Mouse (Mus musculus) layer of hippocampus, postnatal 10 days (tissue): Measurements from ENCODE around the gene Wnt5b. TPM values are rescaled to one million over a fixed set of nuclear protein-coding genes. Genes with fewer than 3 reads are reported as not detected.

Experiments
- DNase-seq, 2 experiments: peaks; one replicate each; pipeline ENCODE4 v3.0.0; 2021; ENCODE audit warnings: low spot score in 2 of 2
- total RNA-seq, 2 experiments: library from RNA; stranded (reverse); gene quantifications; 2 replicates each; pipeline ENCODE4 v1.2.3; 2021

The Wnt5b gene
- total RNA-seq, 2 experiments from 2014 or later, result 2.2 to 2.4 TPM

DNA sequence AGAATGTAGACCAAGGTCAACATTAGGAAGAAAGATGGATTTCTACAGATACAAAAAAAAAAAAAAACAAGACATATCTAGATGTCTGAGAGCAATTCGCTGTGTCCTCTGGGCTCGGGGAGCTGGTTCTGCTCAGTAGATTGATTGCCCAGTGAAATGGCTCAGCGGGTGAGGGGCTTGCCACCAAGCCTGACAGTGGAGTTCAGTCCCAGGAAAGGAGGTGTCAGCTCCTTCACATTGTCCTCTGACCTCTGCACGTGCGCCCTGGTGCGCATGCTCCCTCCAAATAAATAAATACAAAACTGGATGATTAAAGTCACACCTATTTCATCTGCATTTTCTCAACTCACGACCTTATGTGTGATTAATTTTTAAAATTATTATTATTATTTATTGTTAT, 124.7 kb downstream of the Wnt5b start:
- DNase-seq, result no peak

DNA sequence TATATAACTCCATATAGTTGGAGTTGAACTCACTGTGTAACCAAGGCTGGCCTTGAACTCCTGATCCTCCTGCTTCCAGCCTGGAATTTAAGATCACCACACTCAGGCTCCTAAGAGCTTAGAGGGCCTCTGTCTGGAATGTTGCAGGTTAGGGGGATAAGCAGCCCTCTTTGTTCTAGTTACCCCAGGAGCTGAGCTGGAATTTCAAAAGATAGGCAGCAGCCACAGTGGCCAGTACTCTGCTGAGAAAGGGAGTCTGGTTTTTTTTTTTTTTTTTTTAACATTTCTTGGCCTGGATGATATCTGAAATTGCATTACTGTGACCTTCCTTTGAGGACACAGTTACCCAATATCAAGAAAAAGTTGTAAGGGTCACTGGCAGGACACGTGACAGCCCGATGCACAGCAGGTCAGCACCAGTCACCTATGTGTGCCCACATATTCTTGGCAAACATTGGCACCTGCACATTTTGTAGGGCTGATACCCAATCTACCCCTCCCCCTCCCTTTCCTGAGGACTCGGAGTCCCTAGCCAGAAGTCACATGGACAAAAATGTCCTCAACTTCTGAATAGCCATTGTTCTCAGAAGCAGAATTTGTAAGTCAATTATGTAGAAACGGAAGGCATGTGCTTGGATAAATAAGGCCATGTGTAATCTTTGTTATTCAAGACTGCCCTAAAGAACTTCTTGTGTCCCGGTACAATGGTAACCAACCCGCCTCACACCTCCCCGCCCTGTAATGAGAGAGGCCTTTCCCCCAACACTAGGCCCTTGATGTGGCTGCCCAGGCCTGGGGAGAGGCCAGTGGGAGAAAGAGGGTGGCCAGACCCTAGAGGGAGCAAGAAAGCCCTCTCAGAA, 125.5 kb downstream of the Wnt5b start:
- peak; percentile 38 to 50 for DNase-seq

DNA sequence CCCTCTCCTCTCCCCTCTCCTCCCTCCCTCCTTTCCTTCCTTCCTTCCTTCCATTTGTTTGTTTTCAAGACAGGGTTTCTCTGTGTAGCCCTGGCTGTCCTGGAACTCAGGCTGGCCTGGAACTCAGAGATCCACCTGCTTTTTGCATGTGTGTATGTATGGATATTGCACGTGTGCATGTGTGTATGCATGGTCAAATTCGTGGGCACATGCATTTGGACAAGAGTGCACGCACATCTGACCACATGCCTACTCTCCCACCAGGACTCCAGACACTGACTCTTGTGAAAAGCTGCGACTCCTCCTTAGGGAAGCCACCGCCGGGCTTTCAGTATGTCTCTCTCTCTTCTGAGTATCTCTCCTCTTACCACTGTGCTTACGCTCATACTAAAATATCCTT, 126.3 kb downstream of the Wnt5b start:
- DNase-seq, result no peak

DNA sequence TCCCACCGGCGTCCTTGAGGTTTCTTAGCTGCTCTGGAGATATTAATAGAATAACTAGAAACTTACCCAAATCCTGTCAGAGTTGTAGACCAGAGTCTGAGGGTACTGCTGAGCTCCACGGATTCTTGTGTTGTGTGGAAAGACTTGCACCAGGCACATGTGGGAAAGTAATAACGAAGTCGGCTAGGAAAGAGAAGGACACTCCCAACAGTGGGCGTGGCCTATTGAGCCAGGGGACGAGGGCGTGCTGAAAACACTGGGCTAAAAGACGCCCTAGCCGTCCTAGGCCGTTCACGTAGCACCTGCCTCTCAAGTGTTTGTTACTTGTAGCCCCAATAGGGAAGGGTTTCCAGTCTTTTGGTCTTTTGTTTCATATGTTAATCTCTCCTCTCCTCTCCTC, 126.8 kb downstream of the Wnt5b start, which contains the start of gene Adipor2:
Adipor2 (minus strand) TSS at position 351 of the 400 bp plus-strand sequence.
- no peak for DNase-seq

DNA sequence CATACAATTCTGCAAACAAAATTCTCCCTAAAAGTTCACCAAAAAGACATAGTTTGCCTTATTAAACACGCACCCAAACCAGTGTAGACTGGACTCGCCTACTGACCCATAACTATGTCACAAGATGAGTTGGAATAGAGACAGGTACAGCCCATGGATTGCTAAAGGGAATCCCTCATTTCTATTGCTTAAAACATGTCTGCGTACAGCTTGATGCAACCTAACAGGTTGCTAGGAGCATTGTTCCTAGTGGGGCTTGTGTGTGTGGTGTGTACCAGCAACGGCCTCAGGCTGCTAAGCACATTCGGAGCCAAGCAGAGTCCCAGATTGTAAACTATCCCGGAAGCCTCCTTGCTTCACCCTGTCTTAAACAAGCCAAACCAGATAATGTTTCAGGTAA, 127.5 kb downstream of the Wnt5b start:
- DNase-seq, result no peak

DNA sequence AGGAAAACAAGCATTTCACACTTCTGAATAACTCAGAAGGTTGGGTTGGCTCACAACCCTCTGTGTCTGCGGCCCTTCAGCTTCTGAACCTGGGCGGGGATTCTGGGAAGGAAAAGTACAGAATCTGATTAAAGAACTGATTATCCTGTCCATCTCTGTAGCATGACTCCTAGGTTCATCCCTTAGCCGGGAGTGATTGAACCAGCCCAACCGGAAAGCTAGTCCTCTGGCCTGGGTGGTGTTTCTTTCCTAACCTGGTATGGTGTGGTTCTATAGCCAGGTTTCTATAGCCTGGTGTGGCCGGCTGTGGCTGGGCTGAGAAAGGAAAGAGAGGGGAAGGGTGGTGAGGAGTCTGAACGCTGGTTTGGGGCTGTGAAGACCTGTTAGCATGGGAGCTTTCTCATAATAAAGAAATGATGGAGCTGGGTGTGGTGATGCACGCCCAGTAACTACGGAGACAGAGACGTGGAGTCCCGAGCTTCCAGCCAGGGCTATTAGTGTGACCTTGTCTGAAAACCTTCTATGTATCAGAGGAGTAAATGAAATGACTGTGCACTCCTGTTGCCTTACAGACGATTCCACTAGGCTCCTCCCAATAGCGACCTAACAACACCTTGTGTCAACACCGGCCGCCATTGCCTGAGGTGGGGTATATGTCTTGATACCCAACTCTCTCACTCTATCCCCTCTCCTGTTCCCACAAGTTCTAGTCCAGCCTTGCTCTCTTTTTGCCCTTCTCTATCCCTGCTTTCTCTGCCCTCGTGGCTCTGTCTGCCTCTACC, 129.7 kb downstream of the Wnt5b start:
- DNase-seq, result no peak

DNA sequence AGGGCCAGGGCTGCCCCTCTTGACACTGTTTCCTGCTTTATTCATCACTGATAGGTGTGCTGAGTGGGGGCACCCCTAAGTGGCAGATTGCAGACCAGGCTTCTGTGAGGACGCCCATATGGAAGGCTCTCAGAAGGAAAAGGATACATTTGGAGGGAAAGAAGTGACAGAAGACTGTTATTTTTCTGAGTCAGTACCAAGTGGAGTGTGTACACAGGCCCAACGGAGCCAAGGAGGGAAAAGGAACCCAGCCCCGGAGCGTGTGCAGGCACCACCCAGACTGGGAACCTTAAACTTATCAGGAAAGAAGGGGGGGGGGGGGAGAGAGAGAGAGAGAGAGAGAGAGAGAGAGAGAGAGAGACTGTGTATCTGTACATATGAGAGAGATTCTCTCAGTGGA, 131.6 kb downstream of the Wnt5b start:
- no peak for DNase-seq

DNA sequence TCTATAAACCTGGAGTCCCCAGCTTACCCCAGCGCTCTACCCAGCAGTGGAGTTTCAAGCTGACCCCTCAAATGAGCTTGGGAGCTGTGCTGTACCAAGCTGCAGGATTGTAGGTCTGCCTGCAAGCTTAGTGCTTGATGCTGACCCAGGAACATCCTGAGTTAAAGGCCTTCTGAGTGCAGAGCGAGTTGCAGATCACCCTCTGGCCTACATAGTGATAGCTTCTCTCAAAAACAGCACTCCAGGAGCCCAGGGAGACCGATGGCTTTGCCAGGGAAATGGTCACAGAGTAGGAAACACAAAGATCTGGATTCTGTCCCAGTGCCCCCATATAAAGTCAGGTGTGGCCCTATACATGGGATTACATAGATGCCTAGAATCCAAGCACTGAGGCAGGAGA, 132.6 kb downstream of the Wnt5b start:
- DNase-seq, result no peak

DNA sequence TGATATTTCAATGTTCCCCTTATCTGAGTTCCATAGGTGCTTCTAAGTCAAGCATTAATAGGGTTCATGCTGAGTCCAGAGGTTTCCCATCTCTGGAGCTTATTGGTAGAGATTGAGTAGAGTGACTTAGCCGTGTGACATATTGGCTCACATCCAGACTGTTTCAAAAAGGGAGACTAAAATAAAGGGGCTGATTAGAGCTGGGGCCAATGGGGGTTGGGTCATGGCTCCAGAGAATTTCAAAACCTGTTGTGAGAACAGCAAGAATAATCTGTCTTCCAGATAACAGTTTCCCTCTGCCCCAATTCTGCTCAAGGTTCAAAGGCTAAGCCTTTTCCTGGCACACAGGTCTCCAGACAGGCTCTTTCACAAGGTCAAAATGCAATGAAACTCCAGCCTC, 134.4 kb downstream of the Wnt5b start:
- DNase-seq, result no peak

DNA sequence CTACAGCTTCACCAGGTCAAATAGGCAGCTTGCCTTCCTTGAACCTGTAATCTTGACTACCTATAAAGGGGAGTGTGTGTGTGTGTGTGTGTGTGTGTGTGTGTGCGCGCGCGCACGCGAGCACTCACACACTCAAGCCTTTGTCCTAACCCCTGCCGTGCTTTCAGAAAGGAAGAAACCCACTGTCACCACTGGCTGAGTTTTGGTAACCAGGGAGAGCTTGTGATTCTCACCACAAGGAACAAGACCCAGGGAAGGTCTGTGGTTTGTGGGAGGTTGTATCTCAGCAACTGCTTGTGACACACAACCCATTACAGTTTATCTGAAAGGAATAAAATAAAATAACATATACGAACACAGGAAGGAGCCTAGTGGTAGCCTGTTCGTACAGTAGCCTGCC, 135.6 kb downstream of the Wnt5b start:
- no peak for DNase-seq

DNA sequence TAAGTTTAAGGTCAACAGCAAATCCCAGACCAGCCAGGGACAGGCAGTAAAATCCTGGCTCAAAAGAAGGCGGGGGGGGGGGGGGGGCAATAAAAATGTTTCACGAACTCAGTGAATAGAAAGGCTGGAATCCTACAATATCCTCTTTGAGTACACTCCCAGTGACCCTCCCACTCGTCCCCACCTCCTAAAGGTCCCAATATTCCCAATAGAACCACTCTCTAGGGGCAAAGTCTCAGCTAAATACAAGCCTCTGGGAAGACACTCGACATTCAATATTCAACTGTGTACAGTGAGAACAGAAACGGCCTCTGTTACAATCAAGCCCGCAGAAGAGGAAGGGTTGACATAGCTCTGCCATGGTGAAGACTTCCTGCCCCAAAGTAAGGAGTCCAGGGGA, 136.3 kb downstream of the Wnt5b start:
- no peak for DNase-seq

DNA sequence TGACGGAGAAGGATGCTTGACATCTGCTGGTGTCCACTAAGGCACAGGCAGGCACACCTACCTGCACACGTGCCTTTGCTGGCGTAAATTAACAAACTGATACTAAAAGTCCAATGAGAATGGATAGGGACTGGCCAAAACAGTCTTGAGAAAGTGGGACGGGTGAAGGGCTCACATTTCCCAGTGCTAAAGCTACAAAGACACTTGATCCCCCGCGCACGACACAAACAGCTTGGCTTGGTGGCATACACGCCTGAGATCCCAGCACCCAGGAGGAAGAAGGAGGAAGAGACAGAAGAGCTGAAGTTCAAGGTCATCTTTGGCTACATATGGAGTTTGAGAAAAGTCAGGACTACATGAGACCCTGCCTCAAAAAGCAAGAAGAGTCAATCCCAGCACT, 137.6 kb downstream of the Wnt5b start:
- no peak for DNase-seq

DNA sequence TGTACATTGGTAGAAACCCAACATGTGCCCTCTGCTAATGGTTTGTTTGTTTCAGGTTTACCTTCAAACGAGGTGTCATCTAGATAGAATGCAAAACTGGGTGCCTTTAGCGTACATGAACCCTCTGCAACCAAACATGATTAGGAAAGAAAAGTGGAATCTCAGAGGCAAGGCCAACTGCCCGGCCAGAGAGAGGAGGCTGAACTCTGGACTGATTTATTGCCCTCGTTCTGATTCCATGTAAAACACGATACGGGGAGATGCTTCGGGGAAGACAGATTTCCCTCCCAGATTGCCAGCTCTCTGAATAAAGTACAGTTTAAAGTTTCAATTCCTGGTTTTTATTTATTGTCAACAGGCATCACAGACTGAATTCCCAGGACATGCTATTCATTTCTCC, 138.8 kb downstream of the Wnt5b start:
- no peak for DNase-seq

DNA sequence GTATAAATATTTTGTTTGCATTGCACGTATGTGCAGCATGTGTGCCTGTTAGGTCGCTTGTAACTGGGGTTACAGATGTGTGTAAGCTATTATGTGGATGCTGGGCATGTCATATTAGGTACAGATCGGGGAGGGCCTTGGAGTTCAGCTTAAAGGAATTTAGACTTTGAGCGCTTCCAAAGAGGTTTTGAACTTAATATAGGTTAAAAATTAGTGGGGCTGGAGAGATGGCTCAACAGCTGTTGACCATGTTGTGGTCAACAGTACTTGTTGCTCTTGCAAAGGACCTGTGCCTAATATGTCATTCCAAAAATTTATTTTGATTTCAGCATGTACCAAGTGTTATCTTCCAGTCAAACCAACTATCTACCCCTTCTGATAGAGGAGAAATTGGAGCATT, 139.3 kb downstream of the Wnt5b start:
- DNase-seq, result no peak

DNA sequence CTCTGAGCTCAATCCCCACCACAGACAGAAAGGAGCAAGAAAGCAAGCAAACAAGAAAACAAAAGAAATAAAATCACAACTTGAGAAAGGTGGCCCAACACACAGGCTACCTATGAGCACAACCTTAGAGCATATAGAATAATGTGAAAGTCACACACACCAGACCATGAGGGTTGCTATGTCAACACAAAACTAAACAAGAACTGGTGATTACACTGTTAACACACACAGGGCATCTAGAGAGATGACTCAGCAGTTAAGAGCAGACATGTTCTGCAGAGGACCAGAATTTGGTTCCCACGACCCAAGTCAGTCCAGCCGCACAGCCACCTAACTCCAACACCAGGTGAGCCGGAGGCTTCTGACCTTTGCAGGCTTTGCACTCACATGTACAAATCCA, 141.2 kb downstream of the Wnt5b start:
- DNase-seq, result no peak

DNA sequence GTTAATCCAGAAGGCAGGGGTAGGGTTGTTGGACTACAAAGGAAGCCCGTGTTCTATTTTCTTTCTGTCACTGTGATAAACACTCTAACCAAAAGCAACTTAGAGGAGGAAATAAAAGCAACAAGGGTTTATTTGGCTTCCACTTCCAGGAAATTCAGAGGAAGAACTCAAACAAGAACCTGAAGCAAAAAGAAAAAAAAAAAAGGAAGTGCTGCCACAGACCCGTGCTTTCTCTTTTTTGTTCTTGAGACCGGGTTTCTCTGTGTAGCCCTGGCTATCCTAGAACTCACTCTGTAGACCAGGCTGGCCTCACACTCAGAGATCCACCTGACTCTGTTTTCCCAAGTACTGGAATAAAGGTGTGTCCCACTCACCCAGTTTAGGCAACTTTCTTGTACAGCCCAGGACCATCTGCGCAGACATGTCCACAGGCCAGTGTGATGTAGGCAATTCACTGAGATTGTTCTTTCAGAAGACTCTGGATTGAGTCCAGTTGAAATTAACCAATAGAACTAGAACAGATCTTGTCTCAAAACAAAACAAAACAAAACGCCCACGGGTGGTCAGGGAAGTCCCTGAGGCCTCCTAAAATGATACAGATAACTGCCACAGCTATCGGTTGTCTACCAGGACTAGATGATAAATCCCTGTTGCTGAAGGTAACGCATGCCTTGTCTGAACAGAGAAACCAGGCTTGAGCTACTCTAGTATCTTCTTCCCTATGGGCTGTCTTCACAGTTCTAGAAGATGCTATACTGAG, 142.4 kb downstream of the Wnt5b start:
- DNase-seq, result no peak

DNA sequence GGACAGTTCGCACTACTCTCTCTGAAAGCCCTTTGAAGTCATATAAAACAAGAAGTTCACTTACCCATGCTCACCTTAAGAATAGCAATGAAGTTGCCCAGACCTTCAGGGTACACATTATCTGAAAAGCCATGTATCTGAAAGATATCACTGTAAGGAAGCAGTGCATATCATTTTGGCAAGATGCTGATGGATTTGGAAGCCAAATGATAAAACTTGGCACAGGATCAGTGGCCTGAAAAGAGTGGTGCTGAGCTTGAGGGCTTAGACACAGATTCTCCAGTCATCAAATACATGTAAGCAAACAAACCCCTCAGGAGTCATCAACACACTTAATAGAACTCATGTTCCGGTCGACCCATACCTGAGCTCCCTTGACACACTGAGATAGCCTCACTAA, 143.5 kb downstream of the Wnt5b start:
- no peak for DNase-seq

DNA sequence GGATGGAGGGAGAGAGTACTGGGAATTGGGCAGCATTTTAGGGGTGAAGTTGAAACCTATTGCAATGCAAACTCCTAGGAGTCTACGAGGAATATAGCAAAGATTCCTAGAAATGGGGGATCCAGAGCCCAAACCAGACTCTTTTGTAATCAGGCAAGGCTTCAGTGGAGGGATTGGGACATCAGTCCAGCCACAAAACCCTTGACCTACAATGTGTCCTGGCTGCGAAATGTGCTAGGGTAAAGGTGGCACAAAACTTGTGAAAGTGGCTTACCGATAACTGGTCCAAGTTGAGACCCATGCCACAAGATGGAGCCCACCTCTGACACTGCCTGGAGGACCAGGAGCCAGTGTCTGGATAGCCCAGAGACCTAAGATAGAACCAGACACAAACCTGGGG, 144.8 kb downstream of the Wnt5b start:
- DNase-seq, result no peak

DNA sequence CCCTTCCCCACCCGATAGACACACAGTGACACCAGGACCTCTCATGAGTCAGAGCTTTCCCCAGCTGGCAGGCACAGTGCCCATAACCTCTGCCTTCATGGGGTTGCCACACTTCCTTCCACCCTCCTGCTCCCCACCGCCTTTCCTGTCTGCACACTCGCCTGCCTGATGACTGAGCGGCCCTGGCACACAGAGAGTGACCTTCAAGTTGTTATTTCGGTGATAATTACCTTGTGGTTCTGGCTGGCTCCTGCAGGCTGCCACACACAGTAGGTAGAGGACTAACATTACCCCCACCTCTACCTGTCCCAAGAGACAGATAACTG, 147.9 kb downstream of the Wnt5b start:
- DNase-seq, result no peak

DNA sequence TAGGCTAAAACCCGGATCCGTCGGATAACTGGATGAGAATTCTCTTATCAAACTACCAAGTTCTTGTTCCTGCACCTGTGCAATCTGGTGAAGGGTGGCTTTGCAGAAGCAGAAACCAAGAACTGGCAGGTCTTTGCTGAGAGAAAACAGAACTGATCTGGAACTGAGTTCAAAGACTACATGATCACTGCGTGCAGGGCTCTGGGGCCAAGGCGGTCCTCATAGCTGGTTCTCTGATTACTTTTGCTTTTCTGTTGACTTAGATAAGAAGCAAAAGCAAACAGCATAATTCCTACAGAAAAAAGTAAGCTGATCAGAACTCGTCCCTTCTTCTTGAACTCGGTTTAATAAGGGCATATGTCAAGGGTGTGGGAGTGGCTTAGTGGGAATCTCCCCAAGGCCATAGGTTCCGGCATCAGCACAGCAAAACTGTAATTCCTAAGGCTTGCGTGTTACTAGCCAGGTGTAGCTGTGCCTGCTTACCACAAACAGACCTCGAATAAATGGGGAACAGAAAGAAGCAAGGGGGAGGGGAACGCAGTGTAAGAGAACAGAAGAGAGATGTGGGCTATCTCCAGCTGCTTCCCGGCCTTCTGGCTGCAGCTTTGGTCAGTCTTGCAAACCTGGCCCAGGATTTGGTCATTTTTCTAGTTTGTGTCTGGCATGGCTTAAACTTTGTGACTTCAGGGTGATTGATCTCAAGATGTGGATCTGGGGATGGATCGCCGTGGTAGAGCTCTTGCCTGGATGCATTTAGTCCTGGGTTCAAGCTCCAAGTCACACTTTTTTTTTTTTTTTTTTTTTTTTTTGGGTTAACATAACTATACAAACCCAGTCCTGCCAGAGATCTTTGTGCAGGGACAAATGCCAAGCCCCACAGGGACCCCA, 148.5 kb downstream of the Wnt5b start:
- DNase-seq, result no peak

DNA sequence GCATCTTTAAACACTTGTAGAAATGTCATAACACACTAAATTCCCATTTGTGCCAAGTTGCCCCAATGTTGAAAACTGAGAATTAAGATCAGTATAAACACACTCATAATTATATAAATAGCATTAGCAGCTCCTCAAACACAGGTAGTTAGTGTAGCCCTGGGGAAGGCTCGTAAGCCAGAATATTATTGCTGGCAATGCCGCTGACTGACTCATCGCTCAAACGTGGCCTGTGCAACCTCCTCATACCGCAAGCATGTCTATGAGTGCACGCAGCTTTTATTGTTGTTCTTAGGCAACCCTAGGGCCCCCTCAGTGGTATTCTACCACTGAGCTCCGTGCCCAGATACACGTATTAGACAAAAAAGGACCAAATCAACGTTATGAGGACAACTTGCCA, 151.3 kb downstream of the Wnt5b start:
- no peak for DNase-seq
